Mouse (Mus musculus) urinary bladder, postnatal 25 days (tissue): ENCODE results near the gene Hist1h3b.
"Not testable (repeated sequence)": the region's sequence is repeated elsewhere in the genome, so short reads cannot be mapped to it uniquely, and the experiment has no call there.

ENCODE experiments used
- DNase-seq: peaks from one replicate; pipeline ENCODE4 v3.0.0; 2022; ENCODE audit warnings: low spot score

Gene Hist1h3b

DNA sequence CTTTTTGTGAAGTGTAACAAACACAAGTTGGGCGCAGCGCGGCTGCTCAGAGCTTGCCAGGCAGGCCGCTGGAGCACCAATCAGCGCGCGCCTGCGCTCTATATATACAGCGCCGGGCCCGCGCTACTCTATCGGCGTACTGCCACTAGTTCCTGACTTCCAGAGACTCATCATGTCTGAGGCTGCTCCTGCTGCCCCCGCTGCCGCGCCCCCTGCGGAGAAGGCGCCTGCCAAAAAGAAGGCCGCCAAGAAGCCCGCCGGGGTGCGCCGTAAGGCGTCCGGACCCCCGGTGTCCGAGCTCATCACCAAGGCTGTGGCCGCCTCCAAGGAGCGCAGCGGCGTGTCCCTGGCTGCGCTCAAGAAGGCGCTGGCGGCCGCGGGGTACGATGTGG lies 13.4 kb upstream of the Hist1h3b start, which contains the start of gene Hist1h1c:
Gene Hist1h1c, plus strand, starts transcription at position 132 of the 392 bp plus-strand sequence.
- DNase-seq: peak; percentile 80

DNA sequence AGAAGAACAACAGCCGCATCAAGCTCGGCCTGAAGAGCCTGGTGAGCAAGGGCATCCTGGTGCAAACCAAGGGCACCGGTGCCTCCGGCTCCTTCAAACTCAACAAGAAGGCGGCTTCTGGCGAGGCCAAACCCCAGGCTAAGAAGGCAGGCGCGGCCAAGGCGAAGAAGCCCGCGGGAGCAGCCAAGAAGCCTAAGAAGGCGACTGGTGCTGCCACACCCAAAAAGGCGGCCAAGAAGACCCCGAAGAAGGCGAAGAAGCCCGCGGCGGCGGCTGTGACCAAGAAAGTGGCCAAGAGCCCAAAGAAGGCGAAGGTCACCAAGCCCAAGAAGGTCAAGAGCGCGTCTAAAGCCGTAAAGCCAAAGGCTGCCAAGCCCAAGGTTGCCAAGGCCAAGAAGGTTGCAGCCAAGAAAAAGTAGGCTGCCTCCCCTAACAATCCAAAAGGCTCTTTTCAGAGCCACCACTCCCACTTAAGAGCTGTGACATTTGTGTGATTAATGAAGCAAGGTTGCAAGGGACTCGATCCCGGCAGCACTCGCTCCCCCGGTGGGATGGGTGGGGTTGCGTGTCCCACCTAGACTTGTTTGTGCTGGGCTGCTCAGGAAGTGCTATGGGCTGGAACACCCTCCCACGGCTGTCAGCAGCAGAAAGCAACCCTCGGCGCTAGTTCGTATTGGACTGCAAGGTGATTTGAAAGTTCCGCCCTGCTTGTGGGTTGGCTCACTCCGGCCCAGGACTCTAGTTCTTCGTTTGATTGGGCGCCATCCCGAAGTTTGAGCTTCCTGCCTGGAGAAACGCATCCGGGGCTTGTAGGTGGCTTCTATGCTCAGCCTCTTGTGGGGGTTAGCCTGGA lies 12.8 kb upstream of the Hist1h3b start:
- peak; percentile 79 for DNase-seq

DNA sequence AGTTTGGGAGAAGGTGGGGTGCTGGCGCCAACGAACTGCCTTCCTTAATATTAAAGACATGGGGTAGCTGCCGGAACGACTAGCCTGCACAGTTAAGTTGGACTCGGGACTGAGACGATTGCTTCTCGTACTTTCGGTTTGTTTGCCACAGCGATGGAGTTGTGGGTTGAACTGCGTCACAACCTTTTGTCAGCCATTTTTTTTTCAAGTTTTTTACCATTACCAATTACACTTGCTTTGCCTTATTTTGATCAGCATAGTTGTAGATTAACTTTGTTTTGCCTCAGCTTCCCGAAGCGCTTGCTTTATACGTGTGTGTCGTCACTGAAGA lies 12.2 kb upstream of the Hist1h3b start:
- no peak for DNase-seq

DNA sequence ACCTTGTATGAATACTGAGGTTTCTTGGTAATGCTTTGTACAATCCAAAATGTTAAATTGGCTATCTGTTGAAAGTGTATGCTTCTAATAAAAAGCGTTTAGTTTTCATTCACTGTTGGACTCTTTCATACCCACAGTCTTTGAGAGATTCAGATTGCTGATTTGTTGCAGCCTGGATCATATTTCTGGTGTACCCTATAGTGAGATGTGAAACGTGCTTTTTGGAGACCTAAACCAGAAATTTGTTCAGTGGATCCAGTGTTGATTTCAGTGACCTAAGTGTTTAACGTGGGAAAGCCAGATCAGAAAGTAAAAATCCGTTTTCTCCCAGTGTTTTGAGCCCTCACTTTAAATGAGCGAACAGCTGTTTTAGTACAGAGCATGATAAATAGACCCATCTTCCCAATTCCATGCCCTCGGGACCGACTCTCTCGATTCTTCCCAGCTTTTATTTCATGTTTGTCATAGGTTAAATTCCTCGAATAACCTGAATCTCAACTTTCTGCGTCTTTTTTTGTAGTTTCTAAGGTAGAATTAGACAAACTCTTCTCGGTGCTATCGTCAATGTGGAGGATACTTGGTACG lies 11.7 kb upstream of the Hist1h3b start:
- no peak for DNase-seq

DNA sequence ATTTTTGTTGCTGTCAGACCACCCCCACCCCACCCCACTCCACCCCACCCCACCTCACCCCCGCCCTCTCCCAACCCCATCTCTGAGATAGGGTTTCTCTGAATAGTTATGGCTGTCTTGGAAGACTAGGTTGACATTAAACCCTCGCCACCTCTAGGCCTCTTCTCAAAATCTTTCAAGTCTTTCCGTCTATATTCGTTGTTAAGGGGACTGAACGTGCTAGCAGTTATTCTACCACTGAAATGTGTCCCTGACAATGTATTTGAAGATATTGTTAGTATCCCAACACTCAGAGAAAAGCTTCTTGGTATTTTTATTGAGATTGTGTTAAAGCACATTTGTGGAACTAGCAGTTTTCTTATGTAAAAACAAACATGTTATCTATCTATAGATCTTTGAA lies 11.2 kb upstream of the Hist1h3b start:
- no peak for DNase-seq

DNA sequence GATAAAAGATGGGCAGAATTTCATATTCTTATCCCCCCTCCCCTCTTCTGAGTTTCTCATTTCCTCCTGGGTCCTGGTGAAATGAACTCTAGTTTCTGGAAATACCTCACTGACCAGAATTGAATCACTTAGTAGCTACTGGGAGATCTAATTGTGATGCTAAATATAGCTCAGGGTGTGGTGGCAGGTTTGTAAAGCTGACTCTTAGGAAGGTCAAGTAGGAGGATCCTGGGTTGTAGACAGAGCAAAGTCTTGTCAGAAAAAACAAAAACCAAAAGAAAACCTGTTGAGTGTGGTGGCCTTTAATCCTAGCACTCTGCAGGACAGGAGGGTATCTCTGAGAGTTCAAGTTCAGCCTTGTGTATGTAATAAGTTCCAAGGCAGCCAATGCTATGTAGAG lies 10.1 kb upstream of the Hist1h3b start:
- DNase-seq: no peak

DNA sequence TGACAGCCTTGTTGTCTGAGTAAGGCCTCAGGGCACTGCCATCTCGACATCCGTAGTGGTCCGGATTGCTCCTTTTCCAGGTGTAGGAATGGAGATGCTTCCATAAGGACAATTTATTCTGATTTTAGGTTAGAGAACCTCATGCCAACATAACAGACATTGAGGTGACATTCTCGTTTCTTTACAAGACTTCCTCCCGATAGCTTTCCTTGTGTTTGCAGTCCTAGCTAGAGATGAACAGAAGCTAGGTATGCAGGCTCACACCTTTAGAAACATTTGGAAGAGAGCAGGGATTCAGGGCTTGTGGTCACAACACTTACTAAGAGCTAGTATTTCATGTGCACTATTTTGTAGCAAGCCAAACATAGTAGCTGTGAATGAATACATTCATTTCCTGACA lies 8.9 kb upstream of the Hist1h3b start:
- DNase-seq: no peak

DNA sequence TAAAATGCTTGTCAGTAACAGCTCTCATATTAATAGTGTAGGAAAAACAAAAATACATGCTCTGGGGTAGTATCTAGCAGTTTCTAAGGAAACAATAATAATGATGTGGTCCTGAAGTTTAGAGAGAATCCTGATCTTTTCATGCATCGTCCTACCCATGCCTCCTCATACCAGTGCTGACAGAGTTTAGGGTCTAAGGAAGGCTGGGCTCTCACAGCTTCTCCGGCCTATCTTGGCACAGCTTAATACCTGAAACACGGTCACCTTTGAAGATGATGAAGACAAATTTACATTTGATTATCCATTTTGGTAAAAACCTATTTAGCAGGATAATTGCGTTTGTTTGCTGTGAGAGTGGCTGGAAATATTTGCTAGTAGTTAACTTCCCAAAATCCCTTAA lies 8.1 kb upstream of the Hist1h3b start:
- DNase-seq: no peak

DNA sequence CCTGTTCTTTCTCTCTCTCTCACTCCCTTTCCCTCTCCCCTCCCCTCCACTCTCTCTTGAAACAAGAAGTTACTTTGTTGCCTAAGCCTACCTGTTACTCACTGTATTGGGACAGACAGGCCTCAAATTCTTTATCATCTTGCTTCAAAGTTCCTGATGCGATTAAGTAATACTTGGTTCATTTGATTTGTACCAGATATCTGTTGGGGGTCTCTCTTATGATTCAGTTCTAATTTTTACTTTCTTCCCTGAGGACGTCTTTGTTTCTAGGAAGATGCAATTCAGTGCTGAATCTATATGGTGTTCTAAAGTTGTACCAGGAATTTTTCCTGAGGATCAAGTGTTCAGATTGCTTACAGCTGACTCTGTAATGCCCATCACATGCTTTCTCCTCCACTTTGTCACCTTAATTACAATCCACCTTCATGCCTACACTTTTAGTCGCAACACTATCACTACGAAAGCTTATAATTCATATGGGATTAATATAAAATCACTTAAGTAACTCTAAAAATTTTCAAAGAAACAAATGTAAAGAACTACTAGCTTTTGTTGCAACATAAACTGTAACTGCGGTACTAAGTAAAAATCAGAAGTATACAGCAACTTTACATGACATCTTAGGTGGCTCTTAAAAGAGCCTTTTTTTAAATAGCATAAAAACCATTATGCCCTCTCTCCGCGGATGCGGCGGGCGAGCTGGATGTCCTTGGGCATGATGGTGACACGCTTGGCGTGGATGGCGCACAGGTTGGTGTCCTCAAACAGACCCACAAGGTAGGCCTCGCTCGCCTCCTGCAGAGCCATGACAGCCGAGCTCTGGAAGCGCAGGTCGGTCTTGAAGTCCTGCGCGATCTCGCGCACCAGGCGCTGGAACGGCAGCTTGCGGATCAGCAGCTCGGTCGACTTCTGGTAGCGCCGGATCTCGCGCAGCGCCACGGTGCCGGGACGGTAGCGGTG lies 7.4 kb upstream of the Hist1h3b start:
- DNase-seq: no peak

DNA sequence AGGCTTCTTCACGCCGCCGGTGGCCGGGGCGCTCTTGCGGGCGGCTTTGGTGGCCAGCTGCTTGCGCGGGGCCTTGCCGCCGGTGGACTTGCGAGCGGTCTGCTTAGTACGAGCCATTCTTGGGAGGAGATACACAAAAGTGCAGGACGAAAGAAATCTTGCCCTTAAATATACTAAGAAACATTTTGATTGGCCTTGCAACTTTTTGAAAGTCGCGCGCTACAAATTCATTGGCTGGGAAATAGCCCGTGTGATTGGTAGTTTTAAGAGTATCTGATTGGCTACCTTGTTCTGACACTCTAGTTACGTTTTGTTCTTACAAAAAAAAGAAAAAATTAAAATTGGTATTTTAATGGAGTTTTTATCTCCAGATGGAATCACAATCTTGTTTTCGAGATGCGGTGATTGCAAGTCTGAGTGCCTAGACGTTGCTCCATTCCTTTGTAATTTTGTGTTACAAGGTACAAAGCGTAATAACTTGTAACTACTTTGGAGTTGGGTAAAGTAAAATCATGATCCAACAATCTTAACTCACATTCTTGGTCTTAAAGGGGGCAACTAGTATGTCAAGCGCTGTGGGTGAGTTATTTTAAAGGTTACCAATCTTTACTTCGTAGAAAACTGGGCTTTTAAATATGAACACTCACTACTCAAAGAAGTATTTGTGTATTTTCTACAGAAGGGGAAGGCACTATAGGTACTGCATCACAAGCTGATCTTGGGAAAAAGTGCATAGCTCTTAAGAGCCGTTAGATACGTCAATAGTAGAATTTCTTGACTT lies 6.5 kb upstream of the Hist1h3b start, which contains the start of gene Hist1h3c:
Gene Hist1h3c, minus strand, starts transcription at position 222 of the 781 bp plus-strand sequence.
- DNase-seq: peak; percentile 69

DNA sequence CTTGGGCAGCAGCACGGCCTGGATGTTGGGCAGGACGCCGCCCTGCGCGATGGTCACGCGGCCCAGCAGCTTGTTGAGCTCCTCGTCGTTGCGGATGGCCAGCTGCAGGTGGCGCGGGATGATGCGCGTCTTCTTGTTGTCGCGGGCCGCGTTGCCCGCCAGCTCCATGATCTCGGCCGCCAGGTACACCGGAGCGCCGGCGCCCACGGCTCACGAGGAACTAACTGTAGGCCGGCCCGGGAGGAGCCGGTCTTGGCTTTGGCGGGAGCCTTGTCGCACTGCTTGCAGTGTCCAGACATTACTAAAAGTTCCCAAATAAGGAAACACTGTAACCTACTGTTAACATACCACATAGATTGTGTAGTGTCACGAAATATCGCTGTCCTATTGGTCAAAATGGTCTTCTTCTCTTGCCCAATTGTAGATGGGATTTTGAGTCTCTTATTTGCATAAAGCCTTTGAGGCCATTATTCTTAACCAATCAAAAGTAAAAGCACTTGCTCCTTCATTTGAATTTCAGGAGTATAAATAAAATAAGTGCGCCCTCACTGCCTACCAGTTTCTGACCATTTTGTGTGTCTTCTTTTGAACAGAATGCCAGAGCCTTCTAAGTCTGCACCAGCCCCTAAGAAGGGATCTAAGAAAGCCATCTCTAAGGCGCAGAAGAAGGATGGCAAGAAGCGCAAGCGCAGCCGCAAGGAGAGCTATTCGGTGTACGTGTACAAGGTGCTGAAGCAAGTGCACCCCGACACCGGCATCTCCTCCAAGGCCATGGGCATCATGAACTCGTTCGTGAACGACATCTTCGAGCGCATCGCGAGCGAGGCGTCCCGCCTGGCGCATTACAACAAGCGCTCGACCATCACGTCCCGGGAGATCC lies 5.6 kb upstream of the Hist1h3b start, which contains the start of gene Hist1h2bb:
Gene Hist1h2bb, plus strand, starts transcription at position 534 of the 880 bp plus-strand sequence.
- DNase-seq: peak; percentile 51

DNA sequence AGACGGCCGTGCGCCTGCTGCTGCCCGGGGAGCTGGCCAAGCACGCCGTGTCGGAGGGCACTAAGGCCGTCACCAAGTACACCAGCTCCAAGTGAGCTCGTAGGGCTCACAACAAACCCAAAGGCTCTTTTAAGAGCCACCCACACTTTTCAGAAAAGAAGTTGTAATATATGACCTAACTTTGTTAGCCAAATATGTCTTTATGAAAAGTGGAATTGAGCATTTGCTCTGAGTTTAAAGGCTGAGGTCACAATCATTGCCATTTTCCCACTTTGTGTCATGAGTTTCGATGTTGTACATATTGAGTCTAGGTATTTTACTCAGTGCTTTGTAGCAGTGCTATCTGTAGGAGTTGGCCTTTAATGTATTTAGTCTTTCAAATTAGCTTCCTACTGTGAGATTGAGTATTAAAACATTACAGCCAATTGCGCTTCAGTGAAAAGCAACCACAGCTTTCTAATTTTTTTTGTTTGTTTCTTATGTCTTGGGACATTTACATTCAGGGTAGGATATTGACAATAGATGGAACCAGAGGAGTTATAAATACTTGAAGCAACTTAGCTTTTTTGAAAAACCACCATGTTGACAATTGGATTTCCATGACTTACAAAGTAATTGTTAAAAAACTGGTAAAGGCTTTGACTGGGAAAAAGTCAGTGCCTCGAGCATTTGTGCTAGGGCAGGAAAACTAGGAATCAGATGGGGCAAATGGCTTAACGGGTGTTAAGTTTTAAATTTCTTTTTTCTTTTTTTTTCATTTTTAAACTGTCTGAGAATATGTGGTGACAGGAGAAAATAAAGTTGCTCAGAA lies 4.8 kb upstream of the Hist1h3b start:
- no peak for DNase-seq

DNA sequence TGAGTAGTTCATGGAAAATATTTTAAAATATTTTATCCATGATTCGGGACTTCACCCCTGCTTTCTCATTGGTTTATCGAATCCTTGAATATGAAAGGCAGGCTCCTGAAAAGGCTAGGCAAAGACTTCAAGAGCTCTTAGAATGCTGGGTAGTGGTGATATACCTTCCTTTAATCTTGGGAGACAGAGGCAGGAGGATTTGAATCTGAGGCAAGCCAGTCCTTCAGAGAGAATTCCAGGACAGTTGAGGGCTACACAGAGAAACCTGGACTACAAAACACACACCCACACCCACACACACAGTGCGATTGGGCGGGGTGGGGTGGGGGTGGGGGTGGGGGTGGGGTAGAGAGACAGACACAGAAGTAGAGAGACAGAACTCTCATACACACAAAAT lies 4.2 kb upstream of the Hist1h3b start:
- no peak for DNase-seq

DNA sequence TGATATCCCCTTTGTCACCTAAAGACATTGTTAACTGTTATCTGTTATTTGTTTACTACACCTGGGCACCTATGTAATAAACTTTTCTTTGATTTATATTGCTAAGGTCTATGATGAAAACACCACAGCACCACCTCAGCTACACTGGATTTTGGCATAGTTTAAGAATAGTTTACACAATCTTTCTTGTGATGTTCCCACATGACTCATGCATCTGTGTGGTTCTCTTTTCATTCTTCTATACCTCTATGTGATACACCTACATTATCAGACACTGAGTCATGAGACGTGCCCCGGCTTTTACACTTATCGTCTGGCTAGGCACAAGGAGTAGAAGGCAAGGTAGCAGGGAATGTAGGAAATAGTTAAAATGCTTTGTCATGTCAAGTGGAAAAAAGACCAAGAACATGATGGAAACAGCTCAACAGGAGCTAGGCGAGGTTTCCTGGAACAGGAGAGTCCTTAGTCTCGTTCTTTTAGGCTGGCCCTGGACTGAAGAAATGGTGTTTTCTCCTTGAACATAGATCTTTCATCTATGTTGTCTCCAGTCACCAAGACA lies 2.4 kb upstream of the Hist1h3b start:
- DNase-seq: no peak

DNA sequence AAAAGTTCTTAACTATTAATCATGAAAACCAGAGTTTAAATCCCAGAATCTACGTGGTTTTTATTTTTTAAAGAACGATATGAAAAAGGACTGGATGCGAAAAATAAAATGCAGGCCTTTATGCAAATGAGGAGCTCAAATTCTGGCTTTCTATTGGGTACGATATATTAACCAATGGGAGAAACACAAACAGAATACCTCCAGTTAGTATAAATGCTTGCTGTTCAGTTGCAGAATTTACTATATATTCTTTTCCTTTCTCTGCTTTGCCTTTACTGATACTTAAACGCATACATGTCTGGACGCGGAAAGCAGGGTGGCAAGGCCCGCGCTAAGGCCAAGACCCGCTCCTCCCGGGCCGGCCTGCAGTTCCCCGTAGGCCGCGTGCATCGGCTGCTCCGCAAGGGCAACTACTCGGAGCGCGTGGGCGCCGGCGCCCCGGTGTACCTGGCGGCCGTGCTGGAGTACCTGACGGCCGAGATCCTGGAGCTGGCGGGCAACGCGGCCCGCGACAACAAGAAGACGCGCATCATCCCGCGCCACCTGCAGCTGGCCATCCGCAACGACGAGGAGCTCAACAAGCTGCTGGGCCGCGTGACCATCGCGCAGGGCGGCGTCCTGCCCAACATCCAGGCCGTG lies 1.1 kb upstream of the Hist1h3b start, which contains the start of gene Hist1h2ab:
Gene Hist1h2ab, plus strand, starts transcription at position 288 of the 639 bp plus-strand sequence.
- not testable (repeated sequence) for DNase-seq

DNA sequence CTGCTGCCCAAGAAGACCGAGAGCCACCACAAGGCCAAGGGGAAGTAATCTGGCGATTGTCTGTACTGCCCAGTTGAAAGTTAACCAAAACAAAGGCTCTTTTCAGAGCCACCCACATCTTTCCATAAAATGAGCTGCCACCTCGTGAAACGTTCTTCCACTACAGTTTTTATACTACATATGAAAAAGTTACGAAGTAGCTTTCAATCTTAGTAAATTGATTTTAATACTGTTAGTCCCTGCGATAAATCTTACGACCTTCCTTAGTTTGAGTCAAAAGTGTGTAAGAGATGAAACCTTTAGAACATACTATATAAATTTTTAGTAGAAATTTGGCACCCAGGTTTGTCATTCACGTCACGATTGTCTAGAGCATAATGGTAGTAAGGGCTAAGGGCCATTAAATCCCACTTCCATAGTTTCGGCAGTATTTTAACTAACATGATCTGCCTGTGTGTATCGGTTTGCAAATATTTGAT lies 550 bp upstream of the Hist1h3b start:
- DNase-seq: no peak

DNA sequence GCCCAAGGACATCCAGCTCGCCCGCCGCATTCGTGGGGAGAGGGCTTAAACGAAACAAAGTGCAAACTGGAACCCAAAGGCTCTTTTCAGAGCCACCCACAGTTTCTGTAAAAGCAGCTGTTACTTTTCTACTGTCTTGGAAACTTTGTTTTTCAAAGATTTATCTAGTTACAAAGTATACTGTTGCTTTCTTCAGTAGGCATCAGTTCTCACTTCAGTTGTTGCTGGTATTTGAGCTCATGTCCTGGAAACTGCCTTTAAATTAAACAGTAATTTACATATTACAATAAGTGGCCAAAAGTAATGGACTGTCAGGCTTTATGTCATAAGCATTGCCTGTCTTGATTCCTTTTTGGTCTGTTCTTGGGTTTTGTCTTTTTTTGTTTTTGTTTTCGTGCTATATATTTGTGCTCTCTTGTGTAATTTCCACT lies 690 bp downstream of the Hist1h3b start:
- no peak for DNase-seq

DNA sequence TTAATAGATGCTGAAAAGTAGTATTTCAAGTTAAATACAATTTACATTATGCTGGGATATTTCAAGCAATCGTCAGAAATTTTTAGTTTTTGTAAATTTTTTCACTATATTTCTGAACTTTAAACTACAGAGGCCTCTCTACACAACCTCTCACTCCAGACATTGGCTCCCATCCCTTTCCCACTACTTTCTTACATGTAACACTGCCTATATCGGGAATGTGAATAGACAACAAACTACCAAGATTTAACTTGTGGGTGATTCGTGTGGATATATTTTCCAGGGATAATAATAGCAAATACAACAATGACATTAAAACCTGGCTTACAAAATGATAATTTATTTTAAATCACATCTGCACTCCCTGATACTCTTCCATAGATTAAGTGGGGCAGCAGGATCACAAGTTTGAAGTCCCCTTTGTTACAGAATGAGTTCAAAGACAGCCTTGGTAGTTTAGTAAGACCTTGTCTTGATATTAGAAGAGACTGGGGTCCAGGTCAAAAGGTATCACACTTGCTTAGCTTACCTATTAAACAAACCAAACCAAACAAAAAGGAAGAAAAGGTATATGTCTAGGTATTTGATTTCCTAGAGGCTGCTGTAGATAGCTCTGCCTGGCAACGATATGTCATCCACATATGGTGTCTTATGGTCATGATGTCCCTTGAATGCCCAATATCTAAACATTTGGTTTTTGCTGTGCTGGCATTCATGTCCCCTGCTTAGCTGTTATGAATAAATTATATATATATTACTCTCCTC lies 1.4 kb downstream of the Hist1h3b start:
- no peak for DNase-seq
